Mouse (Mus musculus) liver, postnatal 0 days (tissue): ENCODE measurements at regions not wholly inside any gene's neighbourhood (a gene's known extent, or its start where the extent isn't known, plus 50 kb on each side); places are given as distances from the start of the nearest gene placed in this dataset.

Source experiments
- CTCF ChIP-seq: sonication (generic); IDR thresholded peaks from 2 replicates; pipeline ENCODE4 v1.5.1; 2016; ENCODE audit warnings: antibody characterized with exemption, low read depth
- EP300 ChIP-seq: IDR thresholded peaks from 2 replicates; pipeline ENCODE4 v1.6.1; 2016; ENCODE audit warnings: antibody characterized with exemption, low read depth, mild to moderate bottlenecking

DNA sequence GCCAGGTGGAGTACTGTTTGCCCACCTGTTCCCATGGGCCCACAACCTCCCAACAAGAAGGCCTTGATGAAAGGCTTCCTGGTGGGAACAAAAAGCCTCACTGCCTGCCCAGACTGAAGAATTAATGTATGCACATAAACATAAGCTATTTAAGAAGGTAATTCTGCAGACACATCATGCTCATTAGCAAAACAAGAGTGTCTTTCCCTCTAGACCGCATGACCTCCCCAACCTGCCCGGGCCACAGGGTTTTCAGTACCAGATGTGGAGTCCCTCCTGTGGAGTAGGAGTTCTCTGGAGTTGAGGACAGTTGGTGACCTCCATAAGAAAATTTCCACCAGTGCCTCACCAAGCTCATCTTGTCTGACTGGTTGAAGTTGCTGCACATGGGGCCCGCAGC, 137.0 kb downstream of the Sox2 start:
- no peak for TF ChIP-seq CTCF
- TF ChIP-seq EP300 = no peak
